Mouse (Mus musculus): ENCODE measurements at regions not wholly inside any gene's neighbourhood (a gene's known extent, or its start where the extent isn't known, plus 50 kb on each side); places are given as distances from the start of the nearest gene placed in this dataset.
A peak's percentile ranks its signal among the peaks of the same experiment; 100 is the strongest.

DNA sequence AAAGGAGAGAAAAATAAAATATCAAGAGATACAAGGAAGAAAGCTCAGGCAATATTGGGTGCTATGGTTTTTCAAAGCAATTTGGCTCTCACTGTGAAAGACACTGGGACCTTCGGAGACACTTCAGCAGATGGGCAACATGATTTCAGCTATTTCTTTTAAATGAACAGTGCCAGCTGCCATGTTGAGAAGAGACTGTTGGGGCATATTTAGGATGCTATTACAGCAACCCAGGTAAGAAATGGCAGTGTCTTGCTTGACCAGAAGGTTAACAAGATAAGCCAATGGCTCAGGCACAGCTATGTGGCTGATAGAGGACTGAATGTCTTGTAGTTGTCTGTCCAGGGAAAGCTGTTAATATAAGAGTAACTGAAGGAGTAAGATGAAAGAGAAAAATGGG, 348.6 kb downstream of the Ankrd7 start:
- no peak for DNase-seq (ENCODE audit: low read depth)

DNA sequence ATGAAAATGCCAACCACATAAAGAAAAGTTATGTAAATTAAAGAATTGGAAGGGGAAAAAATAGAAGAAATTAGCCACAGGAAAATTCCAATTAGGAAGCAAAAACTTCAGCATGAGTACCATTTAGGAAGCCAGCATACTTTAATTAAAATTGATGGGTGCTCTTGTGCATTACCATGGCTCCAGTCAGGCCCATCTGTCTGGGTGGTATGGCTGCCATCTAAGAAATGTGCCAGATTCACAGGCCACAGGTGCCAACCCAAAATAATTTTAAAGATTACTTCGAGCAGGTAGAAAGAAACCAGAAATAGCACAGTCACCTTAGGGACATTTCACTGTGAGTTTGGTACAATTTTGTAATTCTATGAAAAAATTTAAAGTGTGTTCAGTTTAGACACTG, 349.0 kb downstream of the Ankrd7 start:
- no peak for DNase-seq (ENCODE audit: low read depth)

DNA sequence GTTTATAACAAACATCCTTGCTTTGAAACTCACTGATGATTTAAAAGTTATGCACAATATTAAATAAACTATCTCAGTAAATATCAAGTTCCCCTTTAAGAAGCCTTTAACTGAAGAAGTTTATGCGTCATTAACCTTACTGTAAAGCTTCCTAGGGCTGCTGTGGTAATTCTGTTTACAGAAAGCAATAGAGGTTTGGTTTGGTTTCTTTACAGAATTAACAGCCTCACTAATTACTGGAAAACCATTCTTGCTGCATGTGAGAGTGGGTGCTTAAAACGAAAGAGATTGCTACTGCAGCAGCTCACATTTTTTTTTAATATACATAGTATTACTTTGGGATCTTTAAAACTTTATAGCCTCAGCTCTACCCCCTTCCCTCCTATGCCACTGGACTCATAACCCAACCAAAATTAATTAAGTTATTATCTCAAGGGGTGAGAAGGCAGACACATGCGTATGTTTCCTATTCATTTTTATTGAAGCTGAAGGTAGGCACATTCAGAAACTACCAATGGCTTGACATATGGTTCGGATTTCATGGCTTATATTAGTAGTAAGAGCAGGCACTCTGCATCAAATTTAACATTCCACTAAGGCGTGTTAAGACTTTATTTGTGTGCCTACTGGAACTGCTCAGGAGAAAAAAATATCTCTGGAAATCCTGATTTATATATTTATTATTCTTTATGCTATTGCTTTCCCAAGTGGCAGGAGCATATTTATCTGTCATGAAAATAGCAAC, 398.1 kb downstream of the Ankrd7 start:
- DNase-seq (ENCODE audit: low read depth): no peak

DNA sequence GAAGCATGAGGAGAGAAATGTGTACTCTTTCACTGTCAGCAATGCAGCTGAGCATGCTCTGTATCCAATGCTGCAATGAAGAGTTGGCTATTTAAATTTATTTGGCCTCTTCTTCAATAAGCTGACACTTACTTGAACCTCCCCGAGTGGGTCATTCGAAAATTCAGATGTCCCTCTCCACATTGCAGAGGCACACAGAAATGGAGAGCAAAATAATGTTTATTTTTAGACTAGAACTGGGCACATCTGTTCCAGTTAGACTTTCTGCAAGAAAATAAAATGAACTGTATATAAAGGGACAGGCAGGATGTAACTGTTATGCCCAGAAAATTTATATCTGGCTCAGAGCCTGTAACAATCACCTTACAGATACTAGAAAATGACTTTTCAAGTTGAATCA, 407.1 kb downstream of the Ankrd7 start:
- DNase-seq (ENCODE audit: low read depth): no peak

DNA sequence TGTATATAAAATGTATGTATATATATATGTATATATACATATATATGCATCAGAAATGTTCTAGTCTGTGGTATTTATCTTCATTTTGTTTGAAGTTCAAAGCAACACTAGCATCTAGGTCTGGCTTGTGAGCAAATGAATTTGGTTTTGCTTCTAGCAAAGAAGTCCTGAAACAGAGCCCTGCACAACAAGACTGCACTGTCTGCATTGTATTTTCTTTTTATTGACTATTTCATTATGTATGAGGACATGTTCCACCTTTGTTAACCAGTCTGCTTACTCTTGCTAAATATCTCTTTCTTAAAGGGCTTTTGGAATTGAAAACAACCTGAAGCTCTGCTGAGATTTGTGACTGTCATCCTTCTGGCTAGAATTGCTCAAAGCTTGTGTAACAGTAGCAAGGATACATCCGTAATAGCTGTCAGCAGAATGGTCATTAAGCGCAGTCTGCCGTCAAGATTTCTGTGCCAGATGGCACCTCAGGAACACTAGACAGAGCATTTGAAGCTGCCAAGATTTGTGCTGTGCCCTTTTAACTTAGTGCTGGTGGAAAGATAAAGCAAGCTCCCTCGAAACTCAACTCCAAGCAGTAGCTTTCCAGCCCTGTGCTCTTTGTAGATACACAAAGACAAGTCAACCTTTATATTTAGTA, 416.7 kb downstream of the Ankrd7 start:
- peak; percentile 16 for DNase-seq (ENCODE audit: low read depth)

DNA sequence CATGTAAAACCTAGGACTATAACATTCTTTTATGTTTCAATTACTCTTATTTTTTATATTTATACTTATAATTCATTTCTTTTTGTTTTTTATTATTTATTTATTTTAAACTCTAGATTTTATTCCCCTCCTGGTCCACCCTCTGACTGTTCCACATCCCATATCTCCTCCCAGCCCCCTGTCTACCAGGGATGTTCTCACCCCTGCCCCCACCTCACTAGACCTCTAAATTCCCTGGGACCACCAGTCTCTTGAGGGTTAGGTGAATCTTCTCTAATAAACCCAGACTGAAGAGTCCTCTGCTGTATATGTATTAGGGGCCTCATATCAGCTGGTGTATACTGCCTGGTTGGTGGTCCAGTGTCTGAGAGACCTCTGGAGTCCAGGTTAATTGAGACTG, 466.5 kb downstream of the Ankrd7 start:
- DNase-seq (ENCODE audit: low read depth): no peak

DNA sequence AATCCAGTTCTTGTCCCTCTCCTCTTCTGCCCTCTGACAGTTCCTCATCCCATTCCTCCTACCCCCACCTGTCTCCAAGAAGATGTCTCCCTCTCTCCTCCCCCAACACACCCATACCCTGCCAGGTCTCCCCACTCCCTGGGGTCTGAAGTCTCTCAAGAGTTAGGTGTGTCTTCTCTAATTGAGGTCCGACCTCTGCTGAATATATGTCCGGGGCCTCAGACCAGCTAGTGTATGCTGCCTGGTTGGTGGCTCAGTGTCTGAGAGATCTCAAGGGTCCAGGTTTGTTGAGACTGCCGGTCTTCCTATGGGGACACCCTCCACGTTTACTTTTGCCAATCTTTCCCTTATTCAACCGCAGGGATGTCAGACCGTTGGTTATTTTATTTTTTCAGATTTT, 469.5 kb downstream of the Ankrd7 start:
- DNase-seq (ENCODE audit: low read depth): no peak

DNA sequence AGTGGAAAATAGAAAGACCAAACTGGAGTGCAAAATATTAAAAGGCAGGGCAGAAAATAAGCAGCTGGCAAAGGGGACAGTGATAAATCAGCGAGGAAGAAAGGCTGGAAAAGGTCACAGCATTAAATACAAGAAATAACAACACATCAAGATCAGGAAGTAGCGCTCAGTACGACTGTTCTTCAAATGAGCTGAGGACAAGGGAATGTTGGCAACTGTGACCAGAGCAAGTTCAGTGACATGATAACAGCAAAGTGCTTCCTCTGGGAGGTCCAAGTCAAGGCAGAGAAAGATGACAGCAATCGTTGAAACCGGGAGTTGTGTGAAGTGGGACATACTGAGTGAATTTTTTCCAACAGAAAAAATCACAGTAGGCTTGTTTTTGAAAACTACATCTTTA, 472.4 kb downstream of the Ankrd7 start:
- DNase-seq (ENCODE audit: low read depth): no peak

Measured in gonadal fat pad, adult 2 months (tissue).